12 mouse cellular contexts compared by ENCODE assay signal in the genomic region with DNA sequence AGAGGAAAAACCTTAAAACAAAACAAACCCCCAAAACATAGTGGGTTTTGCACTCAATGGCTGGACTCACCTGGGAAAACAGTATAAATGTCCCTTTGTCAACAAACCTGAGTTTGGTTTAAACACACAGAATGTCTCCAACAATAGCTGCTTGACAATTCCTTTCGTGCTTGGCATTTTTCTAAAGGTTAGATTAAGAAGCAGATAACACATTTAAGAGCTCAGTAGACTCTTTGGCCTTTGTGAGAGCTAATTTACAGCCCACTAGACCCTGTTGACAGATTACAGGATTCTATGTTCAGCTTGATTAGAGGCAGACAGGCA.
DNase-seq lines count a peak whose midpoint lies in the region; ATAC-seq and TF ChIP-seq lines count a peak whose summit lies in the region.
"Had no signal": no experiment of that assay in that cellular context is flagged by ENCODE, and none has a peak within 500 bp of the region (broad histone marks: within the 10 kb centered on the region; RNA-seq: fewer than 3 reads in every experiment).

No protein-coding gene starts in this region.

- peaks cover 21% of the 10 kb centered on the region for H3K4me1 ChIP-seq in kidney, embryonic 14.5 days (ENCODE audit: control insufficient read depth, insufficient read depth, low read length)
- H3K4me1 ChIP-seq in stomach, embryonic 14.5 days (ENCODE audit: control insufficient read depth, insufficient read depth, low read length) = peaks cover 20% of the 10 kb centered on the region
- peaks cover 7% of the 10 kb centered on the region for H3K4me1 ChIP-seq in stomach, postnatal 0 days (replicated peaks; ENCODE audit: control insufficient read depth, insufficient read depth)
- peaks cover 5% of the 10 kb centered on the region; the same call in 1 of the 2 replicates for H3K4me1 ChIP-seq in liver, postnatal 0 days (ENCODE audit: insufficient read depth)

- TF ChIP-seq EP300 in stomach, postnatal 0 days (optimal IDR thresholded peaks at IDR 0.05) = no peak
- TF ChIP-seq EP300 in liver, postnatal 0 days (IDR thresholded peaks at IDR 0.05; ENCODE audit: low read depth) = no peak

- intact Hi-C loops in gastrocnemius, adult 2 months (cut with DNase I) = no loop called here

- no peak for TF ChIP-seq CTCF in gastrocnemius, adult 2 months (IDR thresholded peaks at IDR 0.05)
- TF ChIP-seq CTCF in stomach, postnatal 0 days (IDR thresholded peaks at IDR 0.05; ENCODE audit: low read depth) = no peak
- no peak for TF ChIP-seq CTCF in liver, postnatal 0 days (IDR thresholded peaks at IDR 0.05; ENCODE audit: low read depth)

- 12% methylated on average over 1 of the region's 1 CpGs for WGBS in kidney, embryonic 14.5 days
- 48% methylated on average over 1 of the region's 1 CpGs for WGBS in stomach, embryonic 14.5 days
- 30% methylated on average over 1 of the region's 1 CpGs for WGBS in stomach, postnatal 0 days
- whole genome bisulfite sequencing in liver, postnatal 0 days (ENCODE audit: insufficient replicate concordance) = 50% methylated on average over 1 of the region's 1 CpGs

- peak overlapping the region; percentile 66 for H3K27ac ChIP-seq in gastrocnemius, adult 2 months
- H3K27ac ChIP-seq in kidney, embryonic 14.5 days (ENCODE audit: low read depth, low read length) = peak overlapping the region; percentile 85
- peak overlapping the region; percentile 4; the same call in 1 of the 2 replicates for H3K27ac ChIP-seq in stomach, embryonic 14.5 days (ENCODE audit: low read length)
- no peak overlapping the region for H3K27ac ChIP-seq in stomach, postnatal 0 days (replicated peaks)
- no peak overlapping the region for H3K27ac ChIP-seq in liver, postnatal 0 days (ENCODE audit: low read depth)
- H3K27ac ChIP-seq: liver, embryonic 12.5 days had no signal

- no peaks in the 10 kb centered on the region for H3K9me3 ChIP-seq in kidney, embryonic 14.5 days (ENCODE audit: control insufficient read depth, low read length)
- no peaks in the 10 kb centered on the region for H3K9me3 ChIP-seq in stomach, embryonic 14.5 days (ENCODE audit: control insufficient read depth, low read depth, low read length)
- no peaks in the 10 kb centered on the region for H3K9me3 ChIP-seq in stomach, postnatal 0 days (ENCODE audit: control insufficient read depth, low read length)
- H3K9me3 ChIP-seq in liver, postnatal 0 days (ENCODE audit: low read length) = no peaks in the 10 kb centered on the region
- H3K9me3 ChIP-seq: liver, embryonic 12.5 days had no signal

- H3K27me3 ChIP-seq in kidney, embryonic 14.5 days (ENCODE audit: control insufficient read depth, insufficient read depth, low read length) = no peaks in the 10 kb centered on the region
- no peaks in the 10 kb centered on the region for H3K27me3 ChIP-seq in stomach, embryonic 14.5 days (ENCODE audit: control insufficient read depth, insufficient read depth, low read length)
- no peaks in the 10 kb centered on the region for H3K27me3 ChIP-seq in stomach, postnatal 0 days (ENCODE audit: control insufficient read depth, insufficient read depth, low read length)
- H3K27me3 ChIP-seq in liver, postnatal 0 days (ENCODE audit: insufficient read depth, low read length) = no peaks in the 10 kb centered on the region
- H3K27me3 ChIP-seq: liver, embryonic 12.5 days had no signal

- DNase-seq in gastrocnemius, adult 2 months = no peak
- DNase-seq in gastrocnemius, adult 18-20 months (ENCODE audit: low spot score) = no peak
- no peak for DNase-seq in kidney, adult 11 months
- no peak for DNase-seq in stomach, postnatal 0 days (ENCODE audit: low spot score)
- no peak for DNase-seq in Muller cell, postnatal 12 days (ENCODE audit: inconsistent ontology term)
- DNase-seq in liver, postnatal 0 days = no peak
- DNase-seq: cerebellum, postnatal 10 days; right cerebral cortex, postnatal 14 days had no signal

- ATAC-seq in kidney, embryonic 14.5 days (ENCODE audit: low FRiP score, low TSS enrichment) = no peak
- ATAC-seq in stomach, embryonic 14.5 days (ENCODE audit: insufficient number of reproducible peaks, insufficient read depth, low FRiP score, low read depth) = no peak
- no peak for ATAC-seq in stomach, postnatal 0 days (ENCODE audit: low FRiP score, low TSS enrichment)
- ATAC-seq in liver, postnatal 0 days = no peak
- ATAC-seq: liver, embryonic 12.5 days had no signal

- no peak overlapping the region for H3K4me3 ChIP-seq in gastrocnemius, adult 2 months
- no peak overlapping the region for H3K4me3 ChIP-seq in kidney, embryonic 14.5 days (ENCODE audit: low read length)
- H3K4me3 ChIP-seq in stomach, embryonic 14.5 days (ENCODE audit: low read depth, low read length) = no peak overlapping the region
- no peak overlapping the region for H3K4me3 ChIP-seq in stomach, postnatal 0 days (ENCODE audit: low read depth, low read length)
- no peak overlapping the region for H3K4me3 ChIP-seq in liver, postnatal 0 days (ENCODE audit: low read depth, low read length)
- H3K4me3 ChIP-seq: erythroblast, embryonic 14.5 days; liver, embryonic 12.5 days had no signal

- H3K36me3 ChIP-seq in kidney, embryonic 14.5 days (ENCODE audit: control insufficient read depth, insufficient read depth, low read length) = peaks cover 4% of the 10 kb centered on the region; the same call in 1 of the 2 replicates
- H3K36me3 ChIP-seq in stomach, embryonic 14.5 days (ENCODE audit: control insufficient read depth, insufficient read depth, low read length) = no peaks in the 10 kb centered on the region
- no peaks in the 10 kb centered on the region for H3K36me3 ChIP-seq in stomach, postnatal 0 days (ENCODE audit: control insufficient read depth, insufficient read depth, low read length)
- H3K36me3 ChIP-seq in liver, postnatal 0 days (replicated peaks; ENCODE audit: insufficient read depth, low read length) = no peaks in the 10 kb centered on the region
- H3K36me3 ChIP-seq: liver, embryonic 12.5 days had no signal

- no peak overlapping the region; the same call in 1 of the 2 replicates for H3K4me2 ChIP-seq in kidney, embryonic 14.5 days (replicated peaks; ENCODE audit: low read depth, low read length)
- no peak overlapping the region for H3K4me2 ChIP-seq in stomach, embryonic 14.5 days (replicated peaks; ENCODE audit: low read depth, low read length)
- no peak overlapping the region for H3K4me2 ChIP-seq in stomach, postnatal 0 days (replicated peaks; ENCODE audit: low read depth)
- H3K4me2 ChIP-seq in liver, postnatal 0 days (ENCODE audit: low read depth, low read length) = no peak overlapping the region
- H3K4me2 ChIP-seq: liver, embryonic 12.5 days had no signal

- no peak overlapping the region for H3K9ac ChIP-seq in kidney, embryonic 14.5 days (ENCODE audit: low read depth, low read length)
- H3K9ac ChIP-seq in stomach, embryonic 14.5 days (replicated peaks; ENCODE audit: low read depth, low read length) = no peak overlapping the region
- no peak overlapping the region for H3K9ac ChIP-seq in stomach, postnatal 0 days (ENCODE audit: low read length)
- no peak overlapping the region for H3K9ac ChIP-seq in liver, postnatal 0 days (replicated peaks)
- H3K9ac ChIP-seq: liver, embryonic 12.5 days had no signal

Comparison
In these comparisons a context has a peak if more than half of its experiments do, and no peak if none do; other contexts are left out.
1. H3K27ac ChIP-seq: peak in gastrocnemius, adult 2 months (single experiment), kidney, embryonic 14.5 days (single experiment) and stomach, embryonic 14.5 days (single experiment); none in stomach, postnatal 0 days (single experiment) and liver, postnatal 0 days (single experiment).